Mouse (Mus musculus): ENCODE measurements around the gene Cuedc1. TPM values are rescaled to one million over a fixed set of nuclear protein-coding genes. Genes with fewer than 3 reads are reported as not detected.

Cuedc1 gene
- total RNA-seq, 2 experiments from 2014 or later: 27.4 to 28.5 TPM

DNA sequence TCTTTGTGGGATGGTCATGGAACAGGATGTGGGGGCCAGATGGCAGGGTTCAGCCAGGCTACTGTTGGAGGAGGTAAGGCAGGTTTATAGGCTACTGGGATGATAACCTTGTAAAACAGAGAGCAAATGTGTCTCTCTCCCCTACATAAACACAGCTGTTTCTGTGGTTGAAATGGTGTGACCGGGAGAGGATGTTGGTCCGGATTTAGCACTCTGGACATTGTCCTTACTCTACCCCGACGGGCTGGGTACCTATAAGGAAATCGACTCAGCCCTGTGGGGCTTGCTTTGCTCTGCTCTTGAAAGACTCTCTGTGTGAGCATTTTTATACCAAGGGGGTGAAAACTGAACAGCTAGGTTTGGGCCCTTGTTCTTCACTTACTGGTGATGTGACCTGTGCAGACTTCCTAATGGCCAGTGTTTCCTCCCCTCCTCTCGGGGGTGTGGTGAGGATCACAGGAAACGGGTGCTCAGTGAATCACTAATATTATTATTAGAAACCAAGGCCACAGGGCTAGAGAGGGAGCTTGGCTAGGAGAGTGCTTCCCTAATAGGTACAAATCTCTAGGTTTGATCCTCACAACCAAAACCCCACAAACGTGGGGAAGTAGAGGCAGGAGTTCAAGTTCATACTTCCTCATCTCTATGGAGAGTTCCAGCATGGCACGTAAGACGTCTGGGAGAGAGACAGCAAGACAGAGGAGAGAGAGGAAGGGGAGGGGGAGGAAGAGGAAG is 19.7 kb downstream of the Cuedc1 start:
- DNase-seq (ENCODE audit: low spot score in 2 of 2): no peak

DNA sequence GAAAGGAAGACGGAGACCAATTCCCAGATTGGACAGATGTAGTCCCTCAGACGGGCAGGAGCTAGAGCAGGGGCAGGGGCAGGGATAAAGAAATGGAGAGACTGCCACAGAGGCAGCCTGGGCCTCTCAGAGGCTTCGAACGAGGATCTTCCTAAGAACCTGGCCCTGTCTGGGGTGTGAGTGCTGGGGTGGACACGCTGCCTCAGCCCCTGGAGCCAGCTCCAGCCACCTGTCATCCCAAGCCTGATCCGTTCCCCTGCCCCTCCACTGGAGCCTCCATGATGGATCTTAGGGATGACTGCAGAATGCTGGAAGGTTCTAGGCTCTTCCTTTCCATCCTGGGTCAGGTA is 20.2 kb downstream of the Cuedc1 start:
- no peak for DNase-seq (ENCODE audit: low spot score in 2 of 2)

DNA sequence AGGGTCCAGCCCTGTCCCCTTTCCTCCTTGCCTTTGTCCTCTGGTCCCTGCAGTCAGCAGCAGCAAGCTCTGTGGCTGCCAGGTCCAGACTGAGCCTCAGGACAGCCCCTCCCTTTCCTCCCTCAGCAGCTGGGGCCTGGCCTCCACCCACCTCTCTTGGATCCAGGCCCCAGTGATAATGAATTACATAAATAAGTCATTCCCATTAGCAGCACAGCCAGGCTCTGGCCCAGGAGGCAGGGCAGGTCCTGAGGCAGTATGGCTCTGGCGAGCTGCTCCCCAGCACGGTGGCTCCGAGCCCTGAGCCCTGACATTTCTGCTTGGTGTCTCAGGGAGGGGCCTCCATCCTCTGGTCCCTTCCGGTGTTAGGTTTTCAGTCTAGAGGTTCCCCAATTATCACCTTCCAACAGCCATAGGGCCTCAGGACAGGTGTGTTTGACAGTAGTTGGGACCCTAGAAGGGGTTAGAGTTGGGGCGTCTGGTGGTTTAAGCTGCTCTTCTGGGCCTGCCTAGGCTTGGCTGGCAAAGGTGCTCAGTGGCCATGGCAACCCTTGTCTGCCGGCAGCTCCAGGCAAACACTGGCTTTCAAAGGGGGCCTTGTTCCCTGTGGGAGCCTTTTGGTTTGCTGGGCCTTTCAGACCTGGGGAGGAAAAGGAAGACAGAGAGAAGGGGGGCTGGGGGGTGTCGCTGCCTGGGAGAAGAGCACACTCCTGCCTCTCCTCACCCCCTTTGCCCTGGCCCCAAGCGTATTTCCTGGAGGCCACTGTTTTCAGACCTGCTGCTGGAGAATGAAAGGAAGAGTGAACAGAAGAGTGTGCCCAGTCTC is 21.2 kb downstream of the Cuedc1 start:
- DNase-seq (ENCODE audit: low spot score in 2 of 2): peak; percentile 25 to 47

DNA sequence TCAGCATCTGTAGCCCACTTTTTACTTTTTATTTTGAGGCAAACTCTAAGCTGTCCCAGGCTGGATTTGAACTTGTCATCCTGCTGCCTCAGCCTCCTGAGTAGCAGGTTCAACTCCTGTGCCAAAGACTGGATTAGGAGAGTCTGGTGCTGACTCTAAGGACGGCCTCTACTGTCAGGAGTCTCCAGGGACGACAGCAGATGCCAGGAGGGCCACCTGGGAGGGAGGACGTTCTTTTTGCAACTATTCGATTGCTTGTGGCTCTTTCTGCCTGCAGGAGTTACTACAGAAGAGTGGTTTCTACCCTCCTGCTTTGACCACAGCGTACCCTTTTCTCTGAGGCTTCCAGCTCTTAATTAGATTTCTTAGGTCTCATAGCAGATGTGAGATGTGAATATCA is 24.7 kb downstream of the Cuedc1 start:
- DNase-seq (ENCODE audit: low spot score in 2 of 2): no peak

DNA sequence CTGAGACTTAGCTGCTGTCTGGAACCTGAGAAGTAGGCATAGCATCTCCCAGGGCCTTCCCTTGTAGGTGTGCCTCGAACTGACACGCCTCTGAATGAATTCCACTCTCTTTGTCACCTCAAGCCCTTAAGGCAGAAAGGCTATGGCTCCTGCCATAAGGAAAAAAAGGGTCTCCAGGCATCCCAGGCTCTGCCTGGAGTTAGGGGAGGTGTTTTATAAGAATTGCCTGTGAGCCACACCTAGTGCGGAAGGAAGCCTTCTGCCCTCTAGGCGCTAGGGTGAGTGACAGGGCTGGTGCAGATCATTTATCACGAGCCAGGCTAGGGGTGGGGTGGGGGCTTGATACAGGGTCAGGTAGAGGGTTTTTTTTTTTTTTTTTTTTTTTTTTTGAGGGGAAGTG is 25.2 kb downstream of the Cuedc1 start:
- no peak for DNase-seq (ENCODE audit: low spot score in 2 of 2)

DNA sequence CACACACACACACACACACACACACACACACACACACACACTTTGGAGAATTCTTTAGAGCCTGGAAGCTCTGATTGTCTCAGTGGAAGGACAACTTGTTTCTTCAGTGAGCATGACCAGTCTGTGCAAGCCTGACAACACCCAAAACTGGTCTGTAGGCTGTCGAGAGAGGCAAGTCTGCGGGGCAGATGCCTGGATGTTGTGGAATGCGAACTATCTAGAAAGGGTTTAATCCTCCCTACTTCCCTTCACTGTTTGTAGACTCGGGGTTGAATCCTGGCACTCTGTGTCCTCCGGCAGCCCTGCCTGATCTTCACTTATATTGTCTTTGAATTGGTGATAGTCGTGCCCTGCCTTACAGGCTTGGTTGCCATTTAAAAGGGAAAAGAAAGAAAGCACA is 25.9 kb downstream of the Cuedc1 start:
- DNase-seq (ENCODE audit: low spot score in 2 of 2): no peak

DNA sequence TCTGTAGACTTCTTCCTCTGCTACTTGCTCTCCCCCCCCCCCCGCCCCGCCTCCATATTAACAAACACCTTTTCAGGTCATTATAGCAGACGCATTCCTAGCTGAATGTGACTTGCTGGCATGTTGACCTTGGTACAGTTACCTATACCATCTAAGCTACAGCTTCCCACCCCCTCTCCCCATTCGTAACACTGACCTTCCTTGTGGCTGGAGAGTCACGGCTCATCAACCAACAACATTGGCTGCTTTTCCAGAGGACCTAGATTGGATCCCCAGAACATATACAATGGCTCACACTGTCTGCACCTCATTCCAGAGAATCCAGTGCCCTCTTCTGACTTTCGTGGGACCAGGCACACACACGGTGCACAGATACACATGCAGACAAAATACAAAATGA is 27.6 kb downstream of the Cuedc1 start:
- DNase-seq (ENCODE audit: low spot score in 2 of 2): no peak

DNA sequence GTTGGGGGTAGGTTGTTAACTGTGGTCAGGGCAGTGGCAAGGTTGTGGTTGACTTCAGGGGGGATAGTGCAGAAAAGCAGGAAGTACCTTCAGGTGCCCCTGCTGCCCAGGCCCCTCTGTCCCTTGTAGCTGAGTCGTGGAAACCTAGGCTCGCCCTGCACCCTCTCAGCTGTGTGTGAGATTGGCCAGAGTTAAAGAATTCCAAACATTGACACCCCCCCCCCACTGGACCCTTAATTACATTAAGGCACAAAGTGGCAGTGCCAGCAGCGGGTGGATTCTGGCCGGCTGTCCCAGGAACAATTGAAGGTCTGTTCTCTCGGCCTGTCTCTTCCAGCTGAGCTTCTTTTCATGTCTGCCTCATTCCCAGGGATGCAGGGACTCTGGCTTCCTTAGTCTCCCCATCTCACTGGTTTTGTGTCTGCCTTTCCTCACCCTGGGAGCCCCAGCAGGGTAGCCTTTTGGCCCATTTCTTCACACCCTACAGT is 28.5 kb downstream of the Cuedc1 start:
- DNase-seq (ENCODE audit: low spot score in 2 of 2): no peak

DNA sequence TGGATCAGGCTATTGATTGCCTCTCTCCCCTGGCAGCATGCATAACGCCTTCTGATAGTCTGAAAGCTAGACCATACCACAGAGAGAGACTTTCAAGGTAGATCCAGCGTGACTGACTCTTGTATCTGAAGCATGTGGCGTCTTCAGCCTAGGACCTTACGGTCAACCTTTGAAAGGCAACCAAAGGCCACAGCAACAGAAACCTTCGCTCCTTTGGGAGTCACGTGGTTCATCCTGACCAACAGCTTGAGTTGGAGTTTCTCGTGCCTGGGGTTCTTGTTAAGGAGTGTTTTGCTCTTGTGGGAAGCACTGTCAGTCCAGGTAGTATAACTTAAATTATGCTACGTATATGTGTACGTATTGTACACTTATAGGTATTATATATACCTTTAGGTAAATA is 30.6 kb downstream of the Cuedc1 start:
- no peak for DNase-seq (ENCODE audit: low spot score in 2 of 2)

DNA sequence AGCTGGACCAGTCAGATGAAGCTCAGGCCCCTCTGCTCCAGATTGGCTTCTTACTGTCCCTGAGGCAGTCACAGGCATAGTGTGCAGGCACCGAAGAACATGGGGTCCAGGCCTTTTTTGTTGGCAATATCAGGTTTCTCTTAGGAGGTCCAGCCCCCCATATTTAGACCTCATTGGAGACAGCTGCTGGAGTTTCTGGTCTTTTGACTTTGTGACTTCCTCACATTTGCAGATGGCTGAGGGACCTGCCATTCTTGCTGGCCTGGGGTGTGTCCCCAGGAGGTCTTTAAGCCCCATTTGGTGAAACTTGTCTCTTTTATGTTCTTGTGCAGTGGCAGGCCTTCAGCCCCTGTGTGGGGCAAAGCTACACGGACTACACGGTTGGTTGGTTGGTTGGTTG is 31.4 kb downstream of the Cuedc1 start:
- DNase-seq (ENCODE audit: low spot score in 2 of 2): no peak

DNA sequence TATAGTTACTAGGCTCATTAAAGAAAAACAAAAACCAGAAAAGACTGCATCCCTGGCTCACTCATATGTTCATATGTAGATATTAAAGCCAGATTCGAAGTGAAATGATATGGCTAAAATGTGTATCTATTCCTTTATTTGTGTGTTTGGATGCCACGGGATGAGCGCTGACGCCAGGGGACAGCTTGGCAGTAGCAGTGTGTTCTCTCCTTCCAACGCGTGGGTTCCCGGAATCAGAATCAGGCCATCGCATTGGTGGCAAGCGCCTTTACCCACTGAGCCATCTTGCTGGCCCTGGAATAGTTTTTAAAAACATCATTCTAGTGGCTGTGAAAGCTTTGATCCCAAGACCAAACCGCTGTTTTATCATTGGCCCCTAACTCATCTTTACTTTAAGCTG is 32.1 kb downstream of the Cuedc1 start:
- peak in 1 of 2 experiments; percentile 19 for DNase-seq (ENCODE audit: low spot score in 2 of 2)

DNA sequence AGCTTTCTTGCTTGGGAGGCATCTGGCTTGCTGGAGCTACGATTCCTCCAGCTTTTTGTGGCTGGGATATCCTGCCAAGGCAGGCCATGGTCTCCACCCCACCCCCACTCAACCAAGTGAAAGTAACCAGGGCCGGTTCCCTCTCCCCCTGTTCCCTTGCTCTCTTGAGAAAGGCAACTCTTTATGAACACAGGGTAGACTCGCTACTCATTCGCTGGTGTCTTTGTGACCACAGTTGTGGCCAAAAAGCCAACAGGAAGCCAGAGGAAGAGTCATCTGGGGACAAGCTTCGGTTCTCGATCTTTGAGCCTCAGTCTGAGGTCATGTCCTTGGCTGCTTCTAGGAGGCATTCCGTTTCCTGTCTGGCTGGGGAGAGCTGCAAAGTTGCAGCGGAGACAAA is 34.0 kb downstream of the Cuedc1 start:
- no peak for DNase-seq (ENCODE audit: low spot score in 2 of 2)

DNA sequence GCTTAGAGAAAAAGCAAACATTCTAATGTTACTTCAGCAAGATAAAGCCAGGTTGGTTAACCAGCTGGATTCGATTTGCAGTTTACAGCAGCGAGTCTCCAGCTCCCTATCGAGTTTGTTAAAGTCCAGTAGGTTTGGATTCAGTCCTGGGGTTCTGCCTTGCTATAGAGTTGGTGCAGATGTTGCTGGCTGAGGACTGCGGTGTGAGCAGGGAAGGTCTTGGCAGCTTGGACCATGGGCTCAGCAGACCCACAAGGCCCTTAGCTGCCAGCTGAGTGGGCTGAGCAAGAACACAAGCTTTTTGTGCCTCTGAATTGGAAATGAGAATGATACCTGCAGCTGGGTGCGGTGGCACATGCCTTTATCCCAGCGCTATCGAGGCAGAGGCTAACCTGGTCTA is 37.4 kb downstream of the Cuedc1 start:
- DNase-seq (ENCODE audit: low spot score in 2 of 2): no peak

DNA sequence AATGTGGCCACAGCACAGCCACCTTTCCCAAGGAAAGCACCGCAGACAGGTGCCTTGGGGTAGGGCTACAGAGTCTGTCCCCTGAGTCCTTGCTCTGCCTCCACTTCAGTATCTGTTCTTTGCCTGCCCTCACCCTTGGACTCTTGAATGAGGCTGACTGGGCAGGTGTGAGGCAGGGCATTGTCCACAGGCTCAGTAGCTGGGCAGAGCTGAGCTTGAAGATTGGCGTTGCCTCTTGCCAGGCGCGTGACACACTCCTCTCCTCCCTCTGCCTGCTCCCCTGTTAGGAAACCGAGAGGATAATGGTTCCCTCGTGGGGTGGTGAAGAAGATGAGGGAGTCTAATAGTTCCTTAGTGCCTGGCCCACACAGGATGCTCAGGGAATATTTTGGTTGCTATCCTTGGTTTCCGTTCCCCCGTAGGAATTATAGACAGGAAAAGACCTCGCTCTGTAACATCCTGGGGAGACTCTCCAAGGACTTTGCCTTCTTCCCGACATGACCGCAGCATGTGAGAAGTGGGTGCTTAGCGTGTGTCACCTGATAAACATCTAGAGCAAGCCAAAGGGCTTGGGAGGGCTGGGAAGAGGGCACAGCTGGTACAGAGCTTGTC is 40.1 kb downstream of the Cuedc1 start:
- no peak for DNase-seq (ENCODE audit: low spot score in 2 of 2)

DNA sequence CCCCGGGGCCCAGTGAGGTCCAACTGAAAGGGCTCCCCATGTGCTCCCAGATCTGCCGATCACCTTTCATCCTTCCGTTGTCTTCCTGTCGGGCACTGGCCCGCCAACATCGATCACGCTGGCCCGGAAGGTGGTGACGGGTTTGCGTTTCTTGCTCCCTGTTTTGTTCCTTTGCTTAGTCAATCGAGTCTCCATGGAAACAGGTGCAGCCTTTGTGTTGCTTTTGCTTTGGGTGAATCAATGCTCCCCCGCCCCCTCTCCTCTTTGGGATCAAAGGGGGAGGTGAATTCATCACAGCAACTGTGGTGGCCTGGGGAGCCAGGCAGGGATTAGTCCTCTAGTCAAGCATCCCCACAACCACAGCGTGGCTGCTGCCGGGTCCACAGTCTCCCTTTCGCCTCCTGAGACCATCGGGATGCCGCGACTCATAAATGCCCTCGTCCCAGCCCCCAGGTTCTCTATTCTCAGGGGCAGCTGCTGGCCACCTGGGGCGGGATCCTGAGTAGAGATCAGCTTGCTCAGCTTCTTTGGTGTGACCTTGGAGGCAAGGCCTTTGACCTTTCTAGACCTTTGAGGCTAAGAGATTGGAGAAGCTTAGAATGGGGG is 41.5 kb downstream of the Cuedc1 start:
- DNase-seq (ENCODE audit: low spot score in 2 of 2): peak in 1 of 2 experiments; percentile 38

DNA sequence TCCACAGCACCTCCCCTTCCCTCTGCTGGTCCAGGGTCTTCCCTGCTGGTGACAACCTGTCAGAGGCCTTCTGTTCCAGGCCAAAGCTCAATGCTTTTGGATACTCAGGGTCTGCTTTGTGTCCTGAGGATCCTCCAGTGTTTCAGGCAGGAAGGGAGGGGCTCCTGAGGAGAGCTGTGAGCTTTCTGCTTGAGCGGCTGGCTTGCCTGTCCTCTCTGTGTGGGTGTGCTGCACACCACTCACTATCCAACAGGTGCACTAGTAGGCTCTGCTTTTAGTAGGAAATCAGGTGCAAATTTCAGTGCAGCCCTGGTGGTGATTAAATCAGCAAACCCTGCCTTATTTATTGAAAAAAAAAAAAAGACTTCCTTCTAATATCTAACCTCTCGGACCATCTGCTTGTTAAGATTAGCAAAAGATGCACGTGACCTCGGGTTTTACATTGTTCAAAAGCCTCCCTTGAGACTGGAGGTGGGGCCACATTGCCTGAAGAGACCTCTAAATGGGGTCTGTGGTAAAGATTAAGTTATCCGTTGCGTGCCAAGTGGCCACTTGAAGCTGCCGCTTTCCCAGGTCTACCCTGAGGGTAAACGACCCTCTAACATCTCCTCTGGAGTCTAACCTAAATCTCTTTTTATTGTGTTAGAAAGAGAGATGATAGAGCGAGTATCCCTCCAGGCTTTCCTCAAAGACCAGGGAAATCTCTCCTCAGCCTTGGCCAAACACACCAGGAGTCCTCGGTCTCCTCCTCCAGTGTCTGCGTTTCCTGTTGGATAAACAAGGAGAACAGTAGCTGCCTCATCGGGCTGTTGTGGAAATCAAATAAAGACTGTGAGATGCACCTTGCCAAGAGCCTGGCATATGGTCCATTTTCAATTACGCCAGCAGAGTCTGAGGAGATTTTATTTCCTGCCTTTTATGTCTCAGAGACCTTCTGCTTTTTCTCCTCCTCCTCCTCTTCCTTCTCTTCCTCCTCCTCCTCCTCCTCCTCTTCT is 42.5 kb downstream of the Cuedc1 start:
- DNase-seq (ENCODE audit: low spot score in 2 of 2): no peak

DNA sequence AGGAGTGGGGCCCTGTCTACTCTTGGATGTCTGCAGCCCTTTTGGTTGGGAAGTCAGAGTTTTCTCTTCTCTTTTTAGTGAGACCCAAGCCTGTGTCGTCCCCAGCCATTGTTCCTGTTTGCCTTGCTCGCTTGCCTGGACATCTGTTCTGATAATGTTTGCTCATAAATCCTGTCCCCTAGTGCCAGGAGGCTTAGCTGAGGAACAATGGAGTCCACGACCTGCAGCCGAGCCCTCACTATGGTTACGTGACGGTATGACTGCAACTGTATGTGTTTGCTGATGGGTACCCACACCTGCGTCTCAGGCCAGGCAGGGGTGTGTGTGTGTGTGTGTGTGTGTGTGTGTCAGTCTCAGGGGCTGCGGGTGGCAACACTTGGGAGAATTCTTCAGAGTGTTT is 44.5 kb downstream of the Cuedc1 start:
- no peak for DNase-seq (ENCODE audit: low spot score in 2 of 2)

DNA sequence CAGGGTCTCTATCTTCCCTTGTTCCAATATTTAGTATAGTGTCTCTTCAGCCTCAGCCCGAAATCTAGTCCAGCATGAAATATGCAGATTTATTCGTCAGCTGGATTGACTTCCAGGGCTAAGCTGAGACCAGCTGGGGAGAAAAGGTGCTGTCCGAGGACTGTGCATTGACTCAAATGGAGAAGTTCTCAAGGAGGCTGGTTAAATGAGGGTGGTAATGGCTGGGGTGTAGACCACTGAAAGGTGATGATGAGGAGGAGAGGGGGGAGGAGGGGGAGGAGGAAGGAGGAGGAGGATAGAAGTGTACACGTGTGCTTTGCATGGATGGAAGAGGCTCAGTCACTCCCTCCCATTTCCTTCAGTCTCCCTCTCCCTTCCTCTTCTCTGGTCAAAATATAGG is 46.2 kb downstream of the Cuedc1 start:
- DNase-seq (ENCODE audit: low spot score in 2 of 2): no peak

DNA sequence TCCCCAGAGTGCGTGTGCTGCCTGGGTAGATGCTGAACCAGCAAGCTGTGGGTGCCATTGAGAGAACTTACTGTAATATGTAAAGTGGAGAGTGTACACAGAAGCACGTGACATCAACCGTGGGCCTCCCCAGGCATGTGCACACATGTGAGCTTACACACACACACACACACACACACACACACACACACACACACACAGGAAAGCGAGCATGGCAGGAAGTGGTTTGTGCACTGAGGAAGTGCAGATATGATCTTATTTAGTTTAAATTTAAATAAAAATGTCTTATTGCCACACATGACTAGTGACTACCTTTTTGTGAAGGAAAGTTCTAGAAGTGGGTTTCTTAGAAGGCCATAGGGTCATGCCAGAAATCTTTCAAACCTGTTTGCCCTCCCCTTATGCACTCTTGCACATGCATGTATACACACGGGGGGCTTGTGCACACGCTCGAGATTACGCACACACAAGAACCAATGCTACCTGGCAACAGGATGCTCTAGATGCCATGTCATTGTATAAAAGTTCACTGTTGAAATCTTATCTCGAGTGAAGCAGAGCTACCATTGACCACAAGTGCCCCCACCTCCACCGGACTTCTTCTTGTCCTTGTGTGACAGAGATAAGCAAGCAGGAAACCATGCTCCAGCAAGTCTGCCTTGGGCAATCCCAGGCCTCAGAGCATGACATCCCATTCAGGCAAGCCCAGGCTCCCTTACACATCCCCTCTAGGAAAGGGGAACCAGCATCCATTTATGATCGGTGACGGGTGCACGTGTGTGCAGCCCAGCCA is 47.6 kb downstream of the Cuedc1 start:
- no peak for DNase-seq (ENCODE audit: low spot score in 2 of 2)

Data from left cerebral cortex, adult 18-20 months (tissue).